Mouse (Mus musculus): ENCODE data around the gene Akap8. TPM values are rescaled to one million over a fixed set of nuclear protein-coding genes. Genes with fewer than 3 reads are reported as not detected.

Akap8 gene
- polyA plus RNA-seq, 1 experiment from 2014 or later = 66.2 TPM

GRCm38 (mm10) chr17:32317032-32317431 is 4.0 kb downstream of the Akap8 start:
- H3K36me3 ChIP-seq (ENCODE audit: control insufficient read depth, insufficient read depth, low read length) = peaks cover 39% of the 10 kb centered on the region
- no peak for ATAC-seq (ENCODE audit: low FRiP score)
- no peak overlapping the region for H3K4me2 ChIP-seq (replicated peaks; ENCODE audit: low read depth, low read length)
- no peak overlapping the region for H3K9ac ChIP-seq (ENCODE audit: low read depth, low read length)
- no peaks in the 10 kb centered on the region for H3K9me3 ChIP-seq (ENCODE audit: control insufficient read depth, low read length)
- peaks cover 3% of the 10 kb centered on the region; the same call in 1 of the 2 replicates for H3K4me1 ChIP-seq (replicated peaks; ENCODE audit: control insufficient read depth, insufficient read depth, low read length)
- no peak for DNase-seq (ENCODE audit: low spot score)
- WGBS = 96% methylated on average over 8 of the region's 8 CpGs
- H3K27me3 ChIP-seq (ENCODE audit: control insufficient read depth, insufficient read depth, low read length) = no peaks in the 10 kb centered on the region
- H3K4me3 ChIP-seq (ENCODE audit: low read depth, low read length) = no peak overlapping the region
- no peak overlapping the region for H3K27ac ChIP-seq (ENCODE audit: low read depth, low read length)

GRCm38 (mm10) chr17:32315560-32315959 is 5.5 kb downstream of the Akap8 start:
- no peak for ATAC-seq (ENCODE audit: low FRiP score)
- Histone ChIP-seq H3K4me3 (ENCODE audit: low read depth, low read length) (no peak overlapping the region), H3K4me1 (replicated peaks; ENCODE audit: control insufficient read depth, insufficient read depth, low read length) (0 out of 2 replicates have a peak, but pooled peaks cover 2% of the 10 kb centered on the region), H3K9ac (ENCODE audit: low read depth, low read length) (no peak overlapping the region), H3K36me3 (ENCODE audit: control insufficient read depth, insufficient read depth, low read length) (peaks cover 42% of the 10 kb centered on the region), H3K27ac (ENCODE audit: low read depth, low read length) (no peak overlapping the region), H3K9me3 (ENCODE audit: control insufficient read depth, low read length) (no peaks in the 10 kb centered on the region), H3K27me3 (ENCODE audit: control insufficient read depth, insufficient read depth, low read length) (no peaks in the 10 kb centered on the region), H3K4me2 (replicated peaks; ENCODE audit: low read depth, low read length) (no peak overlapping the region)
- WGBS = 93% methylated on average over 5 of the region's 5 CpGs
- DNase-seq (ENCODE audit: low spot score) = no peak

DNA sequence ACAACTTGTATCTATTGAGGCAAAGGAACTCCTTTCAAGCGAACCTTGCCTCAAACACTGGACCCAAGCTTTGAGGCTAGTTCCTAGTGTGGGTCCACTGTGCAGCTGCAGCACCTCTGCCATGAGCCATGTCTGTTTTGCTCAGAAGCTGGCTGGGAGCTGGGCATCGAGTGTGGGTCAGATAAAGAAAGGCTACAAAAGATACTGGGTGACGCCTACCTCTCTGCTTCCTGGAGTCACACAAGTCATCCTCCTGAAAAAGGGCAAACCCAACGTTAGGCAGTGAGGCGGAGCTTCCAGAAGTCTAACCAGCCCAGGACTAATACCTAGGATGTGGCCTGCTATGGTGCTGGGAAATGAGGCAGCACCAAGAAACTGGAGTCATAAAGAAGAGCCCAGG is 7.1 kb downstream of the Akap8 start:
- no peak for ATAC-seq (ENCODE audit: low FRiP score)
- H3K36me3 ChIP-seq (ENCODE audit: control insufficient read depth, insufficient read depth, low read length) = peaks cover 42% of the 10 kb centered on the region
- H3K27ac ChIP-seq (ENCODE audit: low read depth, low read length) = no peak overlapping the region
- H3K4me2 ChIP-seq (replicated peaks; ENCODE audit: low read depth, low read length) = no peak overlapping the region
- 84% methylated on average over 5 of the region's 5 CpGs for WGBS
- no peaks in the 10 kb centered on the region for H3K27me3 ChIP-seq (ENCODE audit: control insufficient read depth, insufficient read depth, low read length)
- no peaks in the 10 kb centered on the region for H3K4me1 ChIP-seq (replicated peaks; ENCODE audit: control insufficient read depth, insufficient read depth, low read length)
- H3K9me3 ChIP-seq (ENCODE audit: control insufficient read depth, low read length) = no peaks in the 10 kb centered on the region
- no peak overlapping the region for H3K9ac ChIP-seq (ENCODE audit: low read depth, low read length)
- DNase-seq (ENCODE audit: low spot score) = no peak
- no peak overlapping the region for H3K4me3 ChIP-seq (ENCODE audit: low read depth, low read length)

GRCm38 (mm10) chr17:32312801-32313200 is 8.2 kb downstream of the Akap8 start:
- Histone ChIP-seq H3K4me1 (replicated peaks; ENCODE audit: control insufficient read depth, insufficient read depth, low read length) (no peaks in the 10 kb centered on the region), H3K36me3 (ENCODE audit: control insufficient read depth, insufficient read depth, low read length) (peaks cover 42% of the 10 kb centered on the region), H3K4me2 (replicated peaks; ENCODE audit: low read depth, low read length) (no peak overlapping the region), H3K9ac (ENCODE audit: low read depth, low read length) (no peak overlapping the region), H3K4me3 (ENCODE audit: low read depth, low read length) (no peak overlapping the region), H3K27ac (ENCODE audit: low read depth, low read length) (no peak overlapping the region), H3K9me3 (ENCODE audit: control insufficient read depth, low read length) (no peaks in the 10 kb centered on the region), H3K27me3 (ENCODE audit: control insufficient read depth, insufficient read depth, low read length) (no peaks in the 10 kb centered on the region)
- DNase-seq (ENCODE audit: low spot score) (no peak), ATAC-seq (ENCODE audit: low FRiP score) (no peak)
- 95% methylated on average over 8 of the region's 8 CpGs for WGBS

DNA sequence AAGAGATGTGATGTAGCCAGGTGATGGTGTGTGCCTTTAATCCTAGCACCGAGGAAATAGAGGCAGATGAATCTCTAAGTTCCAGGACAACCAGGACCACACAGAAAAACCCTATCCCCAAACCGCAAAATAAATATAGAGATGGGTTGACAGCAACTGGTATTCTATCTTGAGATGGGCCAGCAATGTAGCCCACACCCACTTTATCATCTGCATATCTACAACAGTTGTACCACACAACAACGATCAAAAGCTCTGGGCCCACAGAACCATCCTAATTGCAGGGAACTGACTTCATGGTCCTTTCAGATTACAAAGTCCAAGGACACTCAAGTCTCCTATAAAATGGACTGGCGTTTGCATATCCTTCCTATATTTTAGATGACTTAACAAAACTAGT is 13.1 kb downstream of the Akap8 start:
- no peak for DNase-seq (ENCODE audit: low spot score)
- Histone ChIP-seq H3K4me1 (replicated peaks; ENCODE audit: control insufficient read depth, insufficient read depth, low read length) (no peaks in the 10 kb centered on the region), H3K4me2 (replicated peaks; ENCODE audit: low read depth, low read length) (no peak overlapping the region), H3K27ac (ENCODE audit: low read depth, low read length) (no peak overlapping the region), H3K9me3 (ENCODE audit: control insufficient read depth, low read length) (no peaks in the 10 kb centered on the region), H3K36me3 (ENCODE audit: control insufficient read depth, insufficient read depth, low read length) (peaks cover 24% of the 10 kb centered on the region), H3K27me3 (ENCODE audit: control insufficient read depth, insufficient read depth, low read length) (no peaks in the 10 kb centered on the region), H3K9ac (ENCODE audit: low read depth, low read length) (no peak overlapping the region), H3K4me3 (ENCODE audit: low read depth, low read length) (no peak overlapping the region)
- ATAC-seq (ENCODE audit: low FRiP score) = no peak
- 95% methylated on average over 4 of the region's 4 CpGs for WGBS

- no peaks in the 10 kb centered on the region for H3K27me3 ChIP-seq (ENCODE audit: control insufficient read depth, insufficient read depth, low read length)
- no peaks in the 10 kb centered on the region for H3K9me3 ChIP-seq (ENCODE audit: control insufficient read depth, low read length)
- H3K9ac ChIP-seq (ENCODE audit: low read depth, low read length) = no peak overlapping the region
- H3K4me1 ChIP-seq (replicated peaks; ENCODE audit: control insufficient read depth, insufficient read depth, low read length) = no peaks in the 10 kb centered on the region
- no peak overlapping the region for H3K27ac ChIP-seq (ENCODE audit: low read depth, low read length)
- no peak overlapping the region for H3K4me3 ChIP-seq (ENCODE audit: low read depth, low read length)
- no peak overlapping the region for H3K4me2 ChIP-seq (replicated peaks; ENCODE audit: low read depth, low read length)
- 78% methylated on average over 1 of the region's 1 CpGs for WGBS
- ATAC-seq (ENCODE audit: low FRiP score) (no peak), DNase-seq (ENCODE audit: low spot score) (no peak)
- no peaks in the 10 kb centered on the region for H3K36me3 ChIP-seq (ENCODE audit: control insufficient read depth, insufficient read depth, low read length)
Measured at GRCm38 (mm10) chr17:32298125-32298524, 22.9 kb downstream of the Akap8 start.

GRCm38 (mm10) chr17:32295901-32296300 is 25.1 kb downstream of the Akap8 start:
- ATAC-seq (ENCODE audit: low FRiP score) (no peak), DNase-seq (ENCODE audit: low spot score) (no peak)
- 93% methylated on average over 2 of the region's 2 CpGs for WGBS
- Histone ChIP-seq H3K4me1 (replicated peaks; ENCODE audit: control insufficient read depth, insufficient read depth, low read length) (no peaks in the 10 kb centered on the region), H3K36me3 (ENCODE audit: control insufficient read depth, insufficient read depth, low read length) (no peaks in the 10 kb centered on the region), H3K9ac (ENCODE audit: low read depth, low read length) (no peak overlapping the region), H3K4me2 (replicated peaks; ENCODE audit: low read depth, low read length) (no peak overlapping the region), H3K9me3 (ENCODE audit: control insufficient read depth, low read length) (no peaks in the 10 kb centered on the region), H3K27ac (ENCODE audit: low read depth, low read length) (no peak overlapping the region), H3K27me3 (ENCODE audit: control insufficient read depth, insufficient read depth, low read length) (no peaks in the 10 kb centered on the region), H3K4me3 (ENCODE audit: low read depth, low read length) (no peak overlapping the region)

DNA sequence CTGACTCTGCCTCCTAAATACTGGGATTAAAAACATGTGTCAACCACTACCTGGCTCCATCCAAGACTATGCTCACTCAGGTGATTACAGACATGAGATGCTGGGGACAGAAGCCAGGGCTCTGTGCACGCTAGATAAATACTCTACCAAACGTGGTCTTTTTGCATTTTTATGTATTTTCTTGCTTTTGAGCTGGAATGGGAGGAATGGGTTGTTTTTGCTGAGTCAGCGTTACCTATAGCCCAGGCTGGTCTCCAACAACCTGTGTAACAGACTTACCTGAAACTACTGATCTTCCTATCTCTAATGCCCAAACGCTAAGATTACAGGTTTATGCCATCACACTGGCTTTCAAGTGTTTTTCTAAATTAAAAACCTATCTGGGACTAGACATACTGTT is 25.9 kb downstream of the Akap8 start:
- Histone ChIP-seq H3K4me3 (ENCODE audit: low read depth, low read length) (no peak overlapping the region), H3K9me3 (ENCODE audit: control insufficient read depth, low read length) (no peaks in the 10 kb centered on the region), H3K4me1 (replicated peaks; ENCODE audit: control insufficient read depth, insufficient read depth, low read length) (no peaks in the 10 kb centered on the region), H3K27me3 (ENCODE audit: control insufficient read depth, insufficient read depth, low read length) (no peaks in the 10 kb centered on the region), H3K27ac (ENCODE audit: low read depth, low read length) (no peak overlapping the region), H3K36me3 (ENCODE audit: control insufficient read depth, insufficient read depth, low read length) (no peaks in the 10 kb centered on the region), H3K9ac (ENCODE audit: low read depth, low read length) (no peak overlapping the region), H3K4me2 (replicated peaks; ENCODE audit: low read depth, low read length) (no peak overlapping the region)
- ATAC-seq (ENCODE audit: low FRiP score) (no peak), DNase-seq (ENCODE audit: low spot score) (no peak)
- WGBS = 83% methylated on average over 4 of the region's 4 CpGs

DNA sequence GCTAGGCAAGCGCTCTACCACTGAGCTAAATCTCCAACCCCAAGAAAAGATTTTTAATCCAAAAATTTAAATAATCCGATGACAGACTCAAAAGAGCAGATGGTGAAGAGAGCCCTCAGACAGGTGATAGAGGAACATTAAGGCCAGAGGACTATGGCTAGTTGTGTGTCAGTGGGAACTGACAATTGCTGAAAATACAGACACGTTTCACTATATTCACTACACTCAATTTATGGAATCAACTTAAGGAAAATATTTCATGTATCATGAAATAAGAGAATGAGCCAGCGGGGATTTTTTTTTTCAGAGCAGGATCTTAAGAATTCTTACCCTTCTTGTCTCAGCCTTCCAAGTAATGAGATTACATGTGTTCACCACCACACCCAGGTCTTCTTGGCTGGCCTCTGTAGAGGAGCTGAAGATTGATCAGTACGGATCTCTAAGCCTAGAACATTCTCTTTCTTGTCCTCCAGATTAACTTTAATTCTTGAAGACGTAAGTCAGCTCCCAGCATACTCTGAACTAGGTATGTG is 35.8 kb downstream of the Akap8 start:
- peak overlapping the region; percentile 72 for H3K4me2 ChIP-seq (replicated peaks; ENCODE audit: low read depth, low read length)
- no peaks in the 10 kb centered on the region for H3K36me3 ChIP-seq (ENCODE audit: control insufficient read depth, insufficient read depth, low read length)
- H3K4me1 ChIP-seq (replicated peaks; ENCODE audit: control insufficient read depth, insufficient read depth, low read length) = no peaks in the 10 kb centered on the region
- no peak for ATAC-seq (ENCODE audit: low FRiP score)
- peak overlapping the region; percentile 95 for H3K27ac ChIP-seq (ENCODE audit: low read depth, low read length)
- H3K4me3 ChIP-seq (ENCODE audit: low read depth, low read length) = peak overlapping the region; percentile 97
- 53% methylated on average over 6 of the region's 6 CpGs for WGBS
- no peaks in the 10 kb centered on the region for H3K9me3 ChIP-seq (ENCODE audit: control insufficient read depth, low read length)
- peak overlapping the region; percentile 96 for H3K9ac ChIP-seq (ENCODE audit: low read depth, low read length)
- no peaks in the 10 kb centered on the region for H3K27me3 ChIP-seq (ENCODE audit: control insufficient read depth, insufficient read depth, low read length)
- no peak for DNase-seq (ENCODE audit: low spot score)
